Comparison of ENCODE assay signal across 23 mouse cellular contexts in genomic region chr6:94679249-94679648, GRCm38 (mm10). TPM values are rescaled to one million over a fixed set of nuclear protein-coding genes. Genes with fewer than 3 reads are reported as not detected.
DNase-seq lines count a peak whose midpoint lies in the region; ATAC-seq and TF ChIP-seq lines count a peak whose summit lies in the region.
"Had no signal": no experiment of that assay in that cellular context is flagged by ENCODE, and none has a peak within 500 bp of the region (broad histone marks: within the 10 kb centered on the region; RNA-seq: fewer than 3 reads in every experiment).

No protein-coding gene starts in this region.

- no peak for TF ChIP-seq EP300 in stomach, postnatal 0 days (optimal IDR thresholded peaks at IDR 0.05)

- DNase-seq in CD4-positive, CD25-positive, alpha-beta regulatory T cell, adult 2 months (ENCODE audit: low read depth, low spot score) = peak; percentile 62
- no peak for DNase-seq in hindbrain, postnatal 0 days (ENCODE audit: low spot score)
- no peak for DNase-seq in hindbrain, embryonic 10.5 days (ENCODE audit: low spot score)
- no peak for DNase-seq in stomach, postnatal 0 days (ENCODE audit: low spot score)
- DNase-seq: adrenal gland, adult 2 months; adrenal gland, postnatal 14 days; cerebellum, adult 11 months; cerebellum, adult 2 months; cerebellum, adult 9-11 months; cerebellum, postnatal 25 days; forebrain, postnatal 0 days; gastrocnemius, postnatal 10 days; gastrocnemius, postnatal 36 days; heart, adult 2 months had no signal

- H3K27me3 ChIP-seq in hindbrain, postnatal 0 days (ENCODE audit: insufficient read depth, low read length) = no peaks in the 10 kb centered on the region
- H3K27me3 ChIP-seq in hindbrain, embryonic 10.5 days (ENCODE audit: insufficient read depth, poor library complexity, severe bottlenecking) = no peaks in the 10 kb centered on the region
- no peaks in the 10 kb centered on the region for H3K27me3 ChIP-seq in stomach, embryonic 14.5 days (ENCODE audit: control insufficient read depth, insufficient read depth, low read length)
- H3K27me3 ChIP-seq in stomach, postnatal 0 days (ENCODE audit: control insufficient read depth, insufficient read depth, low read length) = no peaks in the 10 kb centered on the region
- peaks cover 3% of the 10 kb centered on the region; the same call in 1 of the 2 replicates for H3K27me3 ChIP-seq in limb, embryonic 13.5 days
- no peaks in the 10 kb centered on the region for H3K27me3 ChIP-seq in heart, embryonic 11.5 days (ENCODE audit: control insufficient read depth, insufficient read depth, low read length)
- H3K27me3 ChIP-seq: embryonic facial prominence, embryonic 12.5 days; embryonic facial prominence, embryonic 15.5 days had no signal

- H3K9me3 ChIP-seq in hindbrain, postnatal 0 days (ENCODE audit: low read length) = no peaks in the 10 kb centered on the region
- no peaks in the 10 kb centered on the region for H3K9me3 ChIP-seq in hindbrain, embryonic 10.5 days
- H3K9me3 ChIP-seq in stomach, embryonic 14.5 days (ENCODE audit: control insufficient read depth, low read depth, low read length) = no peaks in the 10 kb centered on the region
- no peaks in the 10 kb centered on the region for H3K9me3 ChIP-seq in stomach, postnatal 0 days (ENCODE audit: control insufficient read depth, low read length)
- H3K9me3 ChIP-seq in limb, embryonic 13.5 days = no peaks in the 10 kb centered on the region
- H3K9me3 ChIP-seq in heart, embryonic 11.5 days (replicated peaks; ENCODE audit: control insufficient read depth, low read length) = no peaks in the 10 kb centered on the region
- H3K9me3 ChIP-seq: embryonic facial prominence, embryonic 12.5 days; embryonic facial prominence, embryonic 15.5 days; heart, embryonic 10.5 days had no signal

- peaks cover 26% of the 10 kb centered on the region for H3K4me1 ChIP-seq in hindbrain, postnatal 0 days (ENCODE audit: insufficient read depth, low read length)
- peaks cover 78% of the 10 kb centered on the region for H3K4me1 ChIP-seq in hindbrain, embryonic 10.5 days (replicated peaks)
- peaks cover 83% of the 10 kb centered on the region for H3K4me1 ChIP-seq in stomach, embryonic 14.5 days (ENCODE audit: control insufficient read depth, insufficient read depth, low read length)
- peaks cover 36% of the 10 kb centered on the region for H3K4me1 ChIP-seq in stomach, postnatal 0 days (replicated peaks; ENCODE audit: control insufficient read depth, insufficient read depth)
- H3K4me1 ChIP-seq in limb, embryonic 13.5 days = peaks cover 89% of the 10 kb centered on the region
- H3K4me1 ChIP-seq in heart, embryonic 11.5 days (ENCODE audit: control insufficient read depth, insufficient read depth, low read length) = peaks cover 51% of the 10 kb centered on the region

- no peak overlapping the region for H3K4me3 ChIP-seq in hindbrain, postnatal 0 days (ENCODE audit: low read length)
- H3K4me3 ChIP-seq in hindbrain, embryonic 10.5 days = no peak overlapping the region
- no peak overlapping the region for H3K4me3 ChIP-seq in stomach, embryonic 14.5 days (ENCODE audit: low read depth, low read length)
- no peak overlapping the region for H3K4me3 ChIP-seq in stomach, postnatal 0 days (ENCODE audit: low read depth, low read length)
- no peak overlapping the region for H3K4me3 ChIP-seq in limb, embryonic 13.5 days
- H3K4me3 ChIP-seq in heart, embryonic 11.5 days (ENCODE audit: low read depth, low read length) = no peak overlapping the region
- H3K4me3 ChIP-seq: embryonic facial prominence, embryonic 12.5 days; embryonic facial prominence, embryonic 15.5 days; heart, adult 2 months; heart, embryonic 10.5 days had no signal

- peak overlapping the region; percentile 42 for H3K4me2 ChIP-seq in hindbrain, postnatal 0 days (ENCODE audit: low read depth, low read length)
- H3K4me2 ChIP-seq in stomach, embryonic 14.5 days (replicated peaks; ENCODE audit: low read depth, low read length) = no peak overlapping the region
- H3K4me2 ChIP-seq in stomach, postnatal 0 days (replicated peaks; ENCODE audit: low read depth) = no peak overlapping the region
- no peak overlapping the region for H3K4me2 ChIP-seq in limb, embryonic 13.5 days (replicated peaks)
- H3K4me2 ChIP-seq in heart, embryonic 11.5 days = no peak overlapping the region
- H3K4me2 ChIP-seq: embryonic facial prominence, embryonic 12.5 days; embryonic facial prominence, embryonic 15.5 days had no signal

- no peak overlapping the region for H3K9ac ChIP-seq in hindbrain, postnatal 0 days (replicated peaks; ENCODE audit: low read length)
- no peak overlapping the region for H3K9ac ChIP-seq in stomach, embryonic 14.5 days (replicated peaks; ENCODE audit: low read depth, low read length)
- no peak overlapping the region for H3K9ac ChIP-seq in stomach, postnatal 0 days (ENCODE audit: low read length)
- no peak overlapping the region for H3K9ac ChIP-seq in limb, embryonic 13.5 days
- H3K9ac ChIP-seq in heart, embryonic 11.5 days (ENCODE audit: low read depth, low read length) = no peak overlapping the region
- H3K9ac ChIP-seq: embryonic facial prominence, embryonic 12.5 days; embryonic facial prominence, embryonic 15.5 days; forebrain, postnatal 0 days; hindbrain, embryonic 14.5 days had no signal

- no peak for TF ChIP-seq CTCF in hindbrain, postnatal 0 days (IDR thresholded peaks at IDR 0.05; ENCODE audit: low read depth)
- no peak for TF ChIP-seq CTCF in stomach, postnatal 0 days (IDR thresholded peaks at IDR 0.05; ENCODE audit: low read depth)

- 88% methylated on average over 1 of the region's 1 CpGs for WGBS in hindbrain, postnatal 0 days
- 88% methylated on average over 1 of the region's 1 CpGs for WGBS in hindbrain, embryonic 10.5 days
- WGBS in stomach, embryonic 14.5 days = 68% methylated on average over 1 of the region's 1 CpGs
- WGBS in stomach, postnatal 0 days = 83% methylated on average over 1 of the region's 1 CpGs
- WGBS in limb, embryonic 13.5 days = 66% methylated on average over 1 of the region's 1 CpGs
- 80% methylated on average over 1 of the region's 1 CpGs for WGBS in heart, embryonic 11.5 days (ENCODE audit: insufficient replicate concordance)

- no peak for ATAC-seq in CD4-positive, CD25-positive, alpha-beta regulatory T cell, adult 4 months
- no peak for ATAC-seq in hindbrain, postnatal 0 days
- no peak for ATAC-seq in stomach, embryonic 14.5 days (ENCODE audit: insufficient number of reproducible peaks, insufficient read depth, low FRiP score, low read depth)
- ATAC-seq in stomach, postnatal 0 days (ENCODE audit: low FRiP score, low TSS enrichment) = no peak
- no peak for ATAC-seq in limb, embryonic 13.5 days (ENCODE audit: low FRiP score, low read depth)
- ATAC-seq in heart, embryonic 11.5 days (replicated peaks; ENCODE audit: insufficient number of reproducible peaks, low FRiP score, low TSS enrichment) = no peak
- ATAC-seq: forebrain, embryonic 14.5 days; forebrain, postnatal 0 days had no signal

- H3K27ac ChIP-seq in hindbrain, postnatal 0 days = no peak overlapping the region
- no peak overlapping the region for H3K27ac ChIP-seq in hindbrain, embryonic 10.5 days
- peak overlapping the region; percentile 71; the same call in 1 of the 2 replicates for H3K27ac ChIP-seq in stomach, embryonic 14.5 days (ENCODE audit: low read length)
- H3K27ac ChIP-seq in stomach, postnatal 0 days (replicated peaks) = no peak overlapping the region; the same call in 1 of the 2 replicates
- peak overlapping the region; percentile 61; the same call in 1 of the 2 replicates for H3K27ac ChIP-seq in limb, embryonic 13.5 days
- H3K27ac ChIP-seq in heart, embryonic 11.5 days (ENCODE audit: low read depth, low read length) = no peak overlapping the region
- H3K27ac ChIP-seq: embryonic facial prominence, embryonic 12.5 days; embryonic facial prominence, embryonic 15.5 days; heart, adult 2 months; hindbrain, embryonic 14.5 days had no signal

- no peaks in the 10 kb centered on the region for H3K36me3 ChIP-seq in hindbrain, postnatal 0 days (ENCODE audit: insufficient read depth, low read length)
- H3K36me3 ChIP-seq in hindbrain, embryonic 10.5 days = no peaks in the 10 kb centered on the region
- H3K36me3 ChIP-seq in stomach, embryonic 14.5 days (ENCODE audit: control insufficient read depth, insufficient read depth, low read length) = no peaks in the 10 kb centered on the region
- no peaks in the 10 kb centered on the region for H3K36me3 ChIP-seq in stomach, postnatal 0 days (ENCODE audit: control insufficient read depth, insufficient read depth, low read length)
- no peaks in the 10 kb centered on the region for H3K36me3 ChIP-seq in limb, embryonic 13.5 days
- no peaks in the 10 kb centered on the region for H3K36me3 ChIP-seq in heart, embryonic 11.5 days (ENCODE audit: control insufficient read depth, insufficient read depth, low read length)
- H3K36me3 ChIP-seq: embryonic facial prominence, embryonic 12.5 days; embryonic facial prominence, embryonic 15.5 days; heart, embryonic 10.5 days had no signal

RNA-seq across cellular contexts. Expression of gene Lrig1, which starts 20.7 kb away (rescaled TPM):
- 10 to 100 TPM; 30.8 to 38.6 TPM for polyA plus RNA-seq in CD4-positive, CD25-positive, alpha-beta regulatory T cell, adult 4 months (2017; shearing (Covaris generic))
- total RNA-seq in hindbrain, postnatal 0 days (2014; rRNA removed) = 131 and 146 TPM in 2 replicates
- polyA plus RNA-seq in hindbrain, postnatal 0 days (2015; fragmentation: Nextera tagmentation; extraction: Ambion mirVana) = 23.0 and 27.8 TPM in 2 replicates
- 12.7 and 14.4 TPM in 2 replicates for polyA plus RNA-seq in hindbrain, embryonic 10.5 days (2016; fragmentation: Nextera tagmentation; extraction: Ambion mirVana)
- polyA plus RNA-seq in stomach, embryonic 14.5 days (2014; fragmentation: Nextera tagmentation; extraction: Ambion mirVana) = 49.3 and 51.7 TPM in 2 replicates
- 15.2 and 19.6 TPM in 2 replicates for polyA plus RNA-seq in stomach, postnatal 0 days (2015; fragmentation: Nextera tagmentation; extraction: Ambion mirVana)
- polyA plus RNA-seq in limb, embryonic 13.5 days (2015; fragmentation: Nextera tagmentation; extraction: Ambion mirVana) = 19.0 and 23.5 TPM in 2 replicates
- polyA plus RNA-seq in heart, embryonic 11.5 days (2014; fragmentation: Nextera tagmentation; extraction: Ambion mirVana) = 10.9 and 11.8 TPM in 2 replicates

Comparison
In these comparisons a context has a peak if more than half of its experiments do, and no peak if none do; other contexts are left out.
1. H3K27ac ChIP-seq: peak in stomach, embryonic 14.5 days (single experiment) and limb, embryonic 13.5 days (single experiment); none in hindbrain, postnatal 0 days (single experiment), hindbrain, embryonic 10.5 days (single experiment), stomach, postnatal 0 days (single experiment) and heart, embryonic 11.5 days (single experiment).